Mouse (Mus musculus) gastrocnemius, postnatal 36 days (tissue): Measurements from ENCODE around the gene Ptges2. TPM values are rescaled to one million over a fixed set of nuclear protein-coding genes. Genes with fewer than 3 reads are reported as not detected.

Source experiments
- DNase-seq, 2 experiments: peaks; one replicate each; pipeline ENCODE4 v3.0.0; 2022
- intact Hi-C: fragments of 180-260 bp; cut with DNase I; formaldehyde crosslinking; loops from one replicate; pipeline ENCODE4 v1.15.1; 2025
- total RNA-seq, 2 experiments: library from RNA; stranded (reverse); gene quantifications; 2 replicates each; pipeline ENCODE4 v1.2.3; 2021

The Ptges2 gene
- total RNA-seq, 2 experiments from 2014 or later, result 41.3 to 45.0 TPM

DNA sequence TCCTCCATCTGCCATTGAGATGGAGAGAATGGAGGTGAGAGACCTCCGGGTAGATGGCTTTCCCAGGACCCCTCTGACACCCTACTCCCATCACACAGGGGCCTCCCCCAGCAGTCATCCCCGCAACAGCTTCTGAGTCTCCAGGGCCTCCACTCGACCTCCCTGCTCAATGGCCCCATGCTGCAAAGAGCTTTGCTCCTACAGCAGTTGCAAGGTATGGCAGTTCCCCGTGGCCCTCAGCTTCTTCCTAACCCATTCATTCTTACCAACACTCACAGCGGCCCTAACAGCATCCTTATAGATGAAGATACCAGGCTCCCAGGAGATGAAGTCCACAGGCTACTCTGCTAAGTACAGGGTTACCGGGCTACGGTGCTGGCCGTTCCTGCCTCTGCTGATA is 31.6 kb upstream of the Ptges2 start:
- DNase-seq, result no peak
- intact Hi-C loops, result no loop called here

DNA sequence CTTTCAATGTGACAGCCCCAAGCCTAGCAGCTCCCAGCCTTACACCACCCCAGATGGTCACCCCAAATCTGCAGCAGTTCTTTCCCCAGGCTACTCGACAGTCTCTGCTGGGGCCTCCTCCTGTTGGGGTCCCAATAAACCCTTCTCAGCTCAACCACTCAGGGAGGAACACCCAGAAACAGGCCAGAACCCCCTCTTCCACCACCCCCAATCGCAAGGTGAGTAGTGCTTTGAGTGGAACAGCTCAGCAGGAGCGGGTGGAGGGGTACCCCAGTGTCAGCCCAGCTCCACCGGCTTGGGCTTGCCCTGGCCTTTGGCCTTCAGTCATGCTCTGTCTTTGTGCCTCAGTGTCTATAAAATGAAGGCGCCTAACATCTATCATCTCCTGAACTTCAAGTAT is 28.4 kb upstream of the Ptges2 start:
- intact Hi-C loops, result no loop called here
- no peak for DNase-seq

DNA sequence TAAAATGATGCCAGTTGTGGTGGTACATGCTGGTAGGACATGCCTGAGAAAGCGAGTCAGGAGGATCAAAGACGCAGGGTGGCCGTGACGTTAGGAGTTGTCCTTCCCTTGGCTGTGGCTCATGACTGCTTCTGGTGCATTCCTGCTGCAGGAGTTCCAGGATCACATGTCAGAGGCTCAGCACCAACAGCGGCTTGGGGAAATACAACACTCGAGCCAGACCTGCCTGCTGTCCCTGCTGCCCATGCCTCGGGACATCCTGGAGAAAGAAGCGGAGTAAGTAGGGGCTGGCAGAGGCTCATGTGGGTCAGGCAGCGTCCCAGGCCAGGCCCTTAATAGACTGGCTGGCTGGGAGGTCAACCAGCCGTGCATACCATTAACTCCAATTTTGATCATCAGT is 21.5 kb upstream of the Ptges2 start:
- peak in 1 of 2 experiments; percentile 42 for DNase-seq

DNA sequence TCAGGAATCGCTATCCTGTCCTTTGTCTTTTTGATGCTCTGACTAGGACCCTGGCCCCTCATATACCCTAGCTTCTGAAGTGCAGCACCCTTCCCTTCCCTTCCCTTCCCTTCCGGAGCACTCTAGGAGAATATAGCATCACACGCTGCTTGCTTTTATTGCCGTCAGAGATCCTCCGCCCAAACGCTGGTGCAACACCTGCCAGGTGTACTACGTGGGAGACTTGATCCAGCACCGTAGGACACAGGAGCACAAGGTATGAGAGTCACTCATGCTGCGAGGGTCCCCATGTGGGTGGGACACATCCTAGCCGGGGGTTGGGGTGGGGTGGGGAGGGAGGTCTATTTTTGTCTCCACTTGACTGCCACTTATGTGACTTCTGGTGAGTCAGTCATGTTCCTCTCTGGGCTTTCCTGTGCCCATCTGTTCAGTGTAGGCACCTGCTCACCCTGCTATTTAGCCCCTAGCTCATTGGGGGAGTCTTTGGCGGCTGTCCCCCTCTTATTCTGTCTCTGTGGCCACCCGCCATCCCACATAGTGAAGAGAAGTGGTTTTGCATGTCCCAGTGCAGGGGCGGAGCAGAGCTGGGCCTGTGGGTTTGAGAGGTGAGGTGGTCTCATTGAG is 20.3 kb upstream of the Ptges2 start:
- DNase-seq, result no peak
- intact Hi-C loops, result no loop called here

More for the DNA sequence above, 21.5 kb upstream of the Ptges2 start:
- intact Hi-C loops, result no loop called here

DNA sequence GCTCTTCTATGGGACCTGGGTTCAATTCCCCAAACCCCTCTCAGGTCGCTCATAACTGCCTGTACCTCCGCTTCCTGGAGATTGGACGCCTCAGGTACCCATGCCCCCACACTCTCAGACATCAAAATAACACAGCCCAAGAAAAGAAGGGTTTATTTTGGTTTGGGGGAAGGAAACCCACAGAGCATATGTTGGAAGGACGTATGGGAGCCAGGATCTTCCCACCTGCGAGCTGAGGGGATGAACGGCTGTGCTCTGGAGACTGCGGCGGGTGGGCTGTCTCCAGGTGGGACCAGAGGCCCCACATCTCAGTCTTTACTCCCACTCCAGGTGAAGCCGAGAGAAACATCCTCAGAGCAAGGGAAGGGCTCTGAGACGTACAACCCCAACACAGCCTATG is 18.7 kb upstream of the Ptges2 start:
- intact Hi-C loops, result no loop called here
- DNase-seq, result no peak

DNA sequence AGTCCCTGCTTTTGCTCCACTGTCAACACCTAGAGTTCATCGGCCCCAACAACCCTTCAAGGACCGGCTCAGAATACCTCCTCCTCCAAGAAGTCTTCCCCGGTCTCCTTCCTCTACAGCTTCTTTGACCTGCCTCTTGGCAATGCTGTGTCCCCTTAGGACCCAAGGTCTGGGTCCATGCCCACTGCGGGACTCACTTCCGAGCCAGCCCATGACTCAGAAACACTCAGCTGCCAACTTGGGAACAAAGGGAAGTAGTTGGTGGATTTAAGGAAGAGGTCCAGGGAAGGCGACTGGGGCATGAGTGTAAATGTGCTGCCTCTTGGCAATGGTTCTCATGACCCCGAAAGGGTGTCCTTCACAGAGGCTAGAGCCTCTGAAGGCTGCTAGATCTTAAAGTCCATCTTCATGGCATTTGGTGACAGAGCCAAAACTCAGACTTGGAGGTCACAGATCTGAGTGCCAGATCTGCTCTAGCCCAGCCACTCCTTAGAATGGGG is 15.6 kb upstream of the Ptges2 start:
- intact Hi-C loops, result no loop called here
- DNase-seq, result no peak

DNA sequence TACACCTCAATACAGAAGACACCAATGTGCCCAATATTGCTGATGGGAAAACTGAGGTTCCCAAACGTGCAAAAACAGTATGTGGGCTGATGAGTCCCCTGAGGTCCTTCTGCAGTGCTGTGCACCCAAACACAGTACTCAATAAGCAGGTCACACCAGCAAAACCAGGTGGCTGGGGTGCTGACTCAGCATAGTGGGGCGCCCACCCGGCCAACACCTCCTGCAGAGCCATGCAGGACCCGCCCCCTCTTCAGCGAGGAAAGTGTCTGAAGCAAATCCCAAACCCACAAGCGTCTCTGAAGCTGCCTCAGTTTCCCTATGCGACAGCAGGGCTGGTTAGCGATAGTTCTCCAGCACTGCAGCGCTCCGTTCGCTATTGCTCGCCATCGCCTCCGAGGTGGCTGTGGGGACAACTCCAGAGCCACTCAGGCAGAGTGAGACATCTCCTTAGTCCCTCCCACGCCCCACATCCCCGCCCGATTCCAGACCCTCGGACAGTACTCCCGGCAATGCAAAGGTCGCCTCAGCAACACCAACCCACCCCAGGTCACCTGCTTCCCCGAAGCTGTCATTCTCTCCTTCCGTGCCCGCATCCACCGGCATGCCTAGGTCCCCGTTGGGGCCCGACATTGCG is 14.4 kb upstream of the Ptges2 start:
- intact Hi-C loops, result no loop called here
- no peak for DNase-seq

DNA sequence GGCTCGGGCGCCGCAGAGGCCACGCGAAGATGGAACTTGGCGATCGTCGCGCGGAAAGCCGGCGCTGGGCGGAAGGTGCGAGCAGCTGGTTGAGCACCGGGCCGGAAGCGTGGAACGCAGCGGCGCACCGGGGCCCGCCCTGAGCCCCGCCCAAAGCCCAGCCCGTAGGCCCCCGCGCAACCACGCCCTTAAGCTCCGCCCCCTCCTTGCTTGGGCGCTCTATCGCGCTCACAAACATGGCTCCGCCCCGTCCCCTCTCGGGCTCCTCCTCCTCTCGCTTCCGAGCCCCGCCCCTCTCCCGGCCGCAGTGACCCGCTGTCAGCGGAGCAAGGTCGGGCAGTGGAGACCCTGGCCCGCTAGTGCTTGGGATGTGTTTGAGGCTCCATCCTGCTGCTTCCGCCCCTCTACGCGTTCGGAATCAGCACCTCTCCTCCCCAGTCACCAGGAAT is 13.9 kb upstream of the Ptges2 start, which contains the start of gene 1110008P14Rik:
1110008P14Rik (minus strand) TSS at position 164 of the 449 bp plus-strand sequence.
- intact Hi-C loops, result no loop called here
- DNase-seq, result peak; percentile 91 to 95

DNA sequence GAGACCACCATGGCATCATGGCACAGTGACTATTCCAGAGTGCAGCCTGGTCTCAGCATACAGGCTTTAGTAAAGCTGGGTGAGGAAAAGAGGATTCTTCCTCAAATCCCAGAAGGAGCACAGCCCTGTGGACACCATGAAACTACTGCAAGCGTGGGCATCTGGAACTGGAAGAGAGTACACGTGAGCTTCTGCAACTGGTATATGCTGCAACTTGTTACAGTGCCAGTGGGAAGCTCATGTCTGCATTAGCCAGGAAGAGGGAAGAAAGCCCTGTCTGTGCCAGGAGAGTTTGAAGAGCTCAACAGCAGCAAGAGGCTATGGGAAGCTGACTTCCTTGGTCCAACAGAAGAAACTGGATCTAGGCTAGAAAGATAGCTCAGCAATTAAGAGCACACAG is 13.0 kb upstream of the Ptges2 start:
- intact Hi-C loops, result no loop called here

DNA sequence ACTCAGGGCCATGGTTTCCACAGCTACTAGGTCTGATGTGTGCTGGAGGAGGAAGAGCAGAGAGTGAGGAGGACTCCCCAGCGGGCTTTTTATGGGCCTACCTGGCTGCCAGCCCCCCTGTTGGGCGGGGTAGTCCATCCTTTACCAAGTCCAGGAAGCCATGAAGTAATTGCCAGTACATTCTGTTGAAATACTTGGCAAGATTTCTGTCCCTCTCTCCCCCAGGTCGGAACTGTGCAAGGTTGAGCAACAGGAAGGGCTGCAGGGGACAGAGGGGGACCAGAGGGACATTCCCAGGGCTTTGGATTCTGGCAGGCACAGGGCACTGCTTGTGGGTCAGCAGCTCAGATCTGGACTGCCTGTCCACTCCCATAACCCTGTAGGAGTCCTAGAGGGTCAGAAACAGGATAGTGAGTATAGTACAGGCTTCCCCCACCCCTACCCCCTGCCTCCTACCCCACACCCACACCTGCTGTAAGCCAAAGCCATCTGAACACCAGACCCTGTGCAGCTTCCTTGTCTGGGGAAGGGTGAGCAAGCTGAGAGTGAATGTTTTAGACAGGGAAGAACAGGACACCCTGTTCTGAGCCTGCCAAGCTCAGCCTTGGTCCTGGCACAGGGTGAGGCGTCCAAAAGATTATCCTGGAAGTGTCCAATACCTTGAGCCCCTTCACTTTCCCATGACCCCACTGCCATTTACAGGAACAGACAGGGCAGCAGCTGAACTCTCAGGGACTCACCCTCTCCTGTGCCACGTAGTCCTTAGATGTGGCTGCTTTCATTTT is 7.8 kb upstream of the Ptges2 start, which contains the start of gene Lcn2:
Lcn2 (minus strand) TSS at position 547 of the 785 bp plus-strand sequence.
- intact Hi-C loops, result no loop called here
- DNase-seq, result no peak

More for the DNA sequence above, 13.0 kb upstream of the Ptges2 start:
- no peak for DNase-seq

DNA sequence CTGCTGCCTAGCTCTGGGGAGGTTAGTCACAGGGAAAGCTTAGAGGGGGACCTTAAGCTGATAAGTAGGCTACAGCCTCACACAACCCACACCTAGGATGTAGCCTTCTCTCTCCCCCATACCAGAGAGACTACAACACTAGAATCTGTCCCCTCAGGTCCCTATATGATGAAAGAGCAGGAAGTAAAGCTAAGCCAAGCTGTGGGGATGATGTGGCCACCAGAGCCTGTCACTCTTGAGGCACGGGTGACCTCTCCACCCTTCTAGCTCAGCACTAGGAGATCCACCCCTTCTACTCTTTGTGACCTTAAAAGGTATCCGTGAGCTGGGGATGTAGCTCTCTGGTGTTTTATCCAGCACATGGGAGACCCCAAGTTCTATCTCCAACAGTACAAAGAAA is 6.5 kb upstream of the Ptges2 start:
- intact Hi-C loops, result no loop called here
- no peak for DNase-seq

DNA sequence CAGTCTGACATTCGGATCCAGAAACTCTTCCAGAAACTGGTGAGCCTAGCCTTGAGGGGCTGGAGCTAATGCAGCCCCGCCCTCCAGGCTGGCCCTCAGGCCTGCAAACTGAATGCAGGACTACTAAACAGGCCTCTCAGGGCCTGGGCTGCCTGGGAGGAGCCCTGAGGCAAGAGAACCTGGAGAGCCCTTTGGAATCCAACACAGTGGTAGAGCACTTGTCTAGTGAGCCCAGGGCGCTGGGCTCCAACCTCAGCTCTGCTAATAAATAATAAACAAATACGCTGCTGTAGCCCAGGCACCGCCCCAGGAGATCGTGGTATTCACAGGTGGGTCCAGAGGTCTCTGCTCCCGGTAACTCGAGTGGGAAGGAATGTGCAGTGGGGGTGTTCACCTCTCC is 4.8 kb upstream of the Ptges2 start:
- intact Hi-C loops, result no loop called here
- DNase-seq, result no peak

DNA sequence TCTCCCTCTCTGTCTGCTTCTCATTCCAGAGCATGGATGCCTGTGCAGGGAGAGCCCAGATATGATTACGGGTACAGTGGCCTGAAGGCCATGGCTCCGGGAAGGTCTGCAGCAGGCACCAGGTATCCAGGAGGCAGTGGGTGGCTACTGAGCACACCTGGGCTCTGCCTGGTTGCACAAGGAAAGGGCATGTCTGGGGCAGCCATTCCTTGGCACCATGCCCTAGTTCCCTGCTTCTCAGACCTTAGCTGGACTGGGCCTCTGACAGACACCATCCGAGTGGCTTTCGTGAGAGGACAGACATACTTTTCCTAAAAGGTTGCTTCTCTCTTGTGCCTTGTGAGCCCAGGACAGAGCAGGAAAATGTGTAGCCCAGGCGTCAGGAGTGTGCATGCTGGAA is 3.6 kb upstream of the Ptges2 start:
- intact Hi-C loops, result no loop called here
- no peak for DNase-seq

DNA sequence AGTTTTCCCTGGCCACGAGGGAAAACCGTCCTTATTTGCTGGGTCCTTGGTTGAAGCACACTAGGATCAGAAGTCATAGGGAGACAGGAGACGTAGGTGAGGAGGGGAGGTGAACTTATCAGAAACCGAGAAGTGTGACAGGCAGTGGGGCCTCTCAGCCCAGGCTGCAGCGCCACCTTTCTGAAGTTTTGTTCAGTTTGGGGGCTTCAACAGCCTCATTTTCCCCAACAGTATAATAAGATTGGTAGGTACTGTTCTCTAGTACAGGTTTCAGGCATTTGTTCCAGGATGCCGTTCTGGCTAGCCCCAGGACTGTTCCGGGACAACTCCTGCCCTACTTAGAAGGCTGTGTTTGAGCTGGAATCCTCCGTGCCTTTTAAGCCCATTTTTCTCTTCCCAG is 723 bp upstream of the Ptges2 start:
- DNase-seq, result no peak
- intact Hi-C loops, result no loop called here

DNA sequence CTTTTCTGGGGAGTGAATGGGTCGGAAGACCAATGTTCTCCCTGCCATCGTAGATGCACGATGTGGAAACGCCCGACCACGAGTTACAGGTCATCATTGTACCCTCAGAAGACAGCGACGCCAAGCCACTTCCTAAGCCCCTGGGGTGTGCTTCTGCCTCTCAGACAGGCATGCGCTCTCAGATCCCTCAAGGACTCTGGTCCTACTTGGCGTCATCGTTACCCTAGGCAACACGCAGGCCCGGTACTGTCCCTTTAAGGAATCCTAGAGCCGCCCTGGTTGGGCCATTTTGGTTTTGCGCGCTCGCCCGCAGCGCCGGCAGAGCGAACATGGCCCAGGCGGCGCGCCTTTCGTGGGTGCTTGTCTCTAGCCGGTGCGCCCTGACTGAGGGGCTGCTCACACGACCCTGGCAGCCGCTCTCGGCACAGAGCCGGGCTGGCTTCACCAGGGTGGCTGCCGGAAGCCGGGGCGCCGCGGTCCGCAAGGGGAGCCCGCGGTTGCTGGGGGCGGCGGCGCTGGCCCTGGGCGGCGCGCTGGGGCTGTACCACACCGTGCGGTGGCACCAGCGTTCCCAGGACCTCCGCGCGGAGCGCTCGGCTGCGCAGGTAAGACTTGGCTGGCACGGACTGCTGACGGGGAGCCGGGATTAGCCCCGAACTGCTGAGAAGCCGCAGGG is 388 bp downstream of the Ptges2 start:
- intact Hi-C loops, result no loop called here
- peak; percentile 82 to 84 for DNase-seq

DNA sequence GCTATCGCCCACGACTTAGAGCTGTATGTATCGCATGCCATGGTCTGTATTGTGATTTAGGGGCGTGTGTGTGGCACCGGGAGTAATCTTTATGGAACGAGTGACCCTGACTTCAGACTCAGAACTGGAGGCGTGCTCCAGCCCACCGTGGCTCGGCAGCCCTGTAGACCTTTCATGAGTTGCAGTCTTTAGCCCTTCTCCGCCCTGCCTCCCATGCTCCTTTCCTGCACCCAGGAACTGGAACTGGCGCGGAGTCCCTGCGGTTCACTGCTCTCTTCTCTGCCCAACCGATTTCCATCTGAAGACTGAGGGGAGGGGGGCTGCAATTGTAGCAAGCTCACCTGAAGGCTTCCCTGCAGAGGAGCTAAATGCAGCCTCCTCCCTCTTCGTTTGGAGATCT is 999 bp downstream of the Ptges2 start:
- DNase-seq, result no peak
- intact Hi-C loops, result no loop called here

DNA sequence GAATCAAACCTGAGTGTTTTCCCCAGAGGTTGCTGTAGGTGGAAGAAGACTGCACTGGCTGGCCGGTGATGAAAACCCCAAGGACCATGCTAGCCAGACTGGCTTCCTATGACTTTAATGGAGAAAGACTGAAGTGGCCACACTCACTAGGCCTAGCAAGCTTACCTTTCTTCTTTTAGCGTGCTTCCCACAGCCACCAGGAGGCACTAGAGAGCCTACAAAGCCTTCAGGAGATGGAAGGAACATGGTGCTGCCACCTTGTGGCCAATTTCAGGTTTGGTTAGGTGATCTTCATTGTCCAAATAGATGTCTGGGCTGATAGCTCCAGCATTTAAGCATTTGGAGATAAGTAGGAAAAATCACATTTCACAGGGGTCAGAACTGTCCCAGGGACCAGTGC is 9.0 kb downstream of the Ptges2 start:
- peak; percentile 89 to 93 for DNase-seq
- intact Hi-C loops, result loop anchor here (1.0 to 5.0 kb wide), 3 partner anchors 47 to 160 kb away; no protein-coding TSS in a partner anchor

DNA sequence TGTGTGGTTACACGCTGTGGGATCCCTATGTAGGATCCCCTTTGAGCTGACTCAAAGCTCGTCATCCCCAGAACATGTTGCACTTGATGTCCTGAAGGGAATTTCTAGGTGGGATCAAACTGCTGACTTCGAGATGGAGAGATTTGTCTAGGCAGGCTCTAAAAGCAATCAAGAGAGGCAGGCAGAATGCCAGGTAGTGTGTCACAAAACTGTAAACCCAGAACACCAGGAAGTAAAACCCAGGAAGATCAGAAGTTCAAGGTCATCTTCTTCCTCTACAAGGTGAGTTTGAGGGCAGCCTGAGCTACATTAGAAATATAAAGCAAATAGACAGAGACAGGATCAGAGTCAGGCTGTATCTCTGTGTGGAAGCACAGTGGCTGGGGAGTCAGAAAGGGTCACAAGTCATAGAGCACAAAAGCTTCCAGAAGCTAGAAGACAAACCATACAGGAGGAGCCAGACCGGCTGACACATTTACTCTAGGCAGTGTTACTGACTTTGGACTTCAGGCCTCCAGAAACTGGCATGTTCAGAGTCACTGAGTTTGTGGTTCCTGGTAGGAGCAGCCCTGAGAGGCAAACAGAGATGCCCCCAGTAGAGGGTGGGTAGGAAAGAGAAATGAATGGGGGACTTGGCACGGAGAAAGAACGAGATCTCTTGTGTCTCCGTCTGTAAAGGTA is 11.6 kb downstream of the Ptges2 start:
- no peak for DNase-seq
- intact Hi-C loops, result no loop called here

DNA sequence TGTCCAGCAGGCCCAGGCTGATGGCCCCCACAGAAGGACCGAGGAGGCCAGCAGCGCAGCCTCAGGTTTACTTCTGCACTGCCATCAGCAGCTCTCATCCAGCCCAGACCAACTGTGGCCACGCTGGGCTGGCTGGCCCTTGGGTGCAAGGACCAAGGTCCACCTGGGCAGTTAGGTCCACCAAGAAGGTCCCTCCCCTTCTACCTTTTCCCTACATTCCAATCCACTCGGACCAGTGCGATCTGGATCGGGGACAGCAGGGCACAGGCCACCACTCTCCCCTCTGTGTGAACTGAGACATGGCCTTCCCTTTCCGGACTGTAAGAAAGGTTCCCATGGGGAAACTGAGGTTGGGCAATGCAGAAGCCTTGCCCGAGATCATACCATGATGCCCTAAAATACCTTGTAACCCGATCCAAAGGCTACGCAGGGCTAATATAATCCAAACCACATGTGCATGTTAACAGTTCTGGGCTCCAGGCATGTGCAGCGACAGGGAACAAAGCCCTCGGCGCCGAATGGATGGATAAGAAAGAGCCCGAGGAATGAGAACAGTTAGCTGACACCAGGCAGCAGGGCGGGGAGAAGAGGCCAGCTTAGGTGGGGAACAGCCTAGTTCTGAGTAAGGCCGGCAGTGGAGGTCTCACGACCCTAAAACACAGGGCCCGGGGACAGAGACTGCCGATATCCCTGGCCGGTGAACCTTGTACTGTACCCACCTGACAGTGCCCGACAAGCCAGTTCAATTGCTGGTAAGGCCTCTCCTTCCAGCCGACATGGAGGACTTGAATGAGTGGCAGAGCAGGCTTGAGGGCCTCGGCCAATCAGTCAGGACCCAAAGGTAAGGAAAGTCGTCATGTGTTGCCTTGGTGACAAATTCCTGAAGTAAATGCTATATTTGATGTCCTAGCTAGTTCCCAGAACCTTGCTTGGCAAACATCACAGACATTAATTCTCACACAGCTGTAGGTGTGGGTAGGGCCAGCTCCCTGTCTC is 13.0 kb downstream of the Ptges2 start:
- intact Hi-C loops, result no loop called here
- no peak for DNase-seq
